Mouse (Mus musculus) left cerebral cortex, postnatal 25 days (tissue): ENCODE results near the gene Bag2. TPM values are rescaled to one million over a fixed set of nuclear protein-coding genes. Genes with fewer than 3 reads are reported as not detected.
A peak's percentile ranks its signal among the peaks of the same experiment; 100 is the strongest.

Experiments used
- DNase-seq, 2 experiments: peaks; one replicate each; pipeline ENCODE4 v3.0.0; 2022; ENCODE audit warnings: low spot score in 2 of 2, mixed read lengths in 1 of 2
- intact Hi-C: fragments of 180-260 bp; cut with DNase I; formaldehyde crosslinking; loops from one replicate; pipeline ENCODE4 v1.15.1; 2025
- total RNA-seq, 2 experiments: library from RNA; stranded (reverse); gene quantifications; 2 replicates each; pipeline ENCODE4 v1.2.3; 2021

Gene Bag2
- 10 to 100 TPM; 12.5 to 14.1 TPM for total RNA-seq

GRCm38 (mm10) chr1:33757491-33758041 is at the start of gene Bag2:
TSS of gene Bag2 (minus strand) at chr1:33757795.
- intact Hi-C loops: loop anchor here (5.0 to 10.0 kb wide), 2 partner anchors 125 to 207 kb away; no protein-coding TSS in a partner anchor
- DNase-seq: peak; percentile 38 to 42

- peak in 1 of 2 experiments; percentile 65 for DNase-seq
- intact Hi-C loops: no loop called here
Measured at GRCm38 (mm10) chr1:33803323-33803722, 45.7 kb upstream of the Bag2 start.

- intact Hi-C loops: no loop called here
- no peak for DNase-seq
Measured at GRCm38 (mm10) chr1:33799620-33800019, 42.0 kb upstream of the Bag2 start.

- no peak for DNase-seq
Measured at GRCm38 (mm10) chr1:33788493-33788892, 30.9 kb upstream of the Bag2 start.

GRCm38 (mm10) chr1:33788072-33788471 is 30.5 kb upstream of the Bag2 start:
- no peak for DNase-seq
- intact Hi-C loops: no loop called here

More at GRCm38 (mm10) chr1:33788493-33788892, 30.9 kb upstream of the Bag2 start:
- intact Hi-C loops: no loop called here

- no peak for DNase-seq
- intact Hi-C loops: no loop called here
Measured at GRCm38 (mm10) chr1:33784561-33784960, 27.0 kb upstream of the Bag2 start.

GRCm38 (mm10) chr1:33776175-33776611 is 18.6 kb upstream of the Bag2 start:
- intact Hi-C loops: no loop called here
- DNase-seq: peak in 1 of 2 experiments; percentile 70

- peak in 1 of 2 experiments; percentile 81 for DNase-seq
- intact Hi-C loops: no loop called here
Measured at GRCm38 (mm10) chr1:33772106-33772505, 14.5 kb upstream of the Bag2 start.

- intact Hi-C loops: no loop called here
- no peak for DNase-seq
Measured at GRCm38 (mm10) chr1:33771621-33772020, 14.0 kb upstream of the Bag2 start.

GRCm38 (mm10) chr1:33768827-33769226 is 11.2 kb upstream of the Bag2 start:
- DNase-seq: no peak
- intact Hi-C loops: no loop called here

GRCm38 (mm10) chr1:33768091-33768787 is 10.6 kb upstream of the Bag2 start:
- intact Hi-C loops: no loop called here
- no peak for DNase-seq

GRCm38 (mm10) chr1:33766520-33767508 is 9.2 kb upstream of the Bag2 start:
- no peak for DNase-seq
- intact Hi-C loops: no loop called here

GRCm38 (mm10) chr1:33765468-33766080 is 8.0 kb upstream of the Bag2 start:
- intact Hi-C loops: no loop called here
- DNase-seq: no peak

GRCm38 (mm10) chr1:33763826-33764225 is 6.2 kb upstream of the Bag2 start:
- no peak for DNase-seq
- intact Hi-C loops: no loop called here

GRCm38 (mm10) chr1:33758488-33758887 is 893 bp upstream of the Bag2 start:
- DNase-seq: peak in 1 of 2 experiments; percentile 39
- intact Hi-C loops: loop anchor here (5.0 to 10.0 kb wide), 2 partner anchors 124 to 206 kb away; no protein-coding TSS in a partner anchor

- DNase-seq: no peak
- intact Hi-C loops: loop anchor here (5.0 to 10.0 kb wide), 2 partner anchors 125 to 208 kb away; no protein-coding TSS in a partner anchor
Measured at GRCm38 (mm10) chr1:33757033-33757413, 572 bp downstream of the Bag2 start.

GRCm38 (mm10) chr1:33756258-33757032 is 1.1 kb downstream of the Bag2 start:
- intact Hi-C loops: loop anchor here (5.0 to 10.0 kb wide), 2 partner anchors 126 to 208 kb away; no protein-coding TSS in a partner anchor
- DNase-seq: no peak

GRCm38 (mm10) chr1:33755799-33756198 is 1.8 kb downstream of the Bag2 start:
- DNase-seq: no peak
- intact Hi-C loops: loop anchor here (5.0 to 10.0 kb wide), 2 partner anchors 127 to 209 kb away; no protein-coding TSS in a partner anchor
